Mouse (Mus musculus): ENCODE measurements around the gene Adgrv1.

Gene Adgrv1

DNA sequence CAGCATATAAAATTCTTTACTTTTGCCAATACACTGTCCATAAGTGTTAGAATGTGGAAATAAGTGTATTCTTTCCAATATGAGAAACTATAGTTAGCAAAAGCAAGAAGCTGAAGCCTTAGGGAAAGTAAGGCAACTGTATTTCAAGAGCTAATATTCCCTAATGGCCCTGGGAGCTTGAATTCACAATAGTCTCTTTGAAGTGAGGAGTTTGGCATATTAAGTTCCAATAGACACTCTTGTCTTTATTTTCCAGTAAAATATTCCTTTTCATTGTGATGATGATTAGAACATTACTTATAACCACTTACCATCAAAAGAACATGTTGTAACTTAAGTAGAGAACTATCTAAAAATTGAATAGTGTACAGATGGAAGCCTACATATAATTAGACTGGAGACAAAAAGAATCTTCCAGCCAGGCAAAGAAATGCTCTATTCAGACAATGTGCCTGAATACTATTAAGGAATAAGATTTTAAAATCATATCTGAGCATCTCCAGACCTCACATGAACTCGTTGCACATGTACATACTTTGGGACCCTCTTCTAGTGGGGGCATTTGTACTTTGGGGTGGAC, 225.0 kb downstream of the Adgrv1 start:
- no peak for DNase-seq (ENCODE audit: low spot score in 2 of 2)

DNA sequence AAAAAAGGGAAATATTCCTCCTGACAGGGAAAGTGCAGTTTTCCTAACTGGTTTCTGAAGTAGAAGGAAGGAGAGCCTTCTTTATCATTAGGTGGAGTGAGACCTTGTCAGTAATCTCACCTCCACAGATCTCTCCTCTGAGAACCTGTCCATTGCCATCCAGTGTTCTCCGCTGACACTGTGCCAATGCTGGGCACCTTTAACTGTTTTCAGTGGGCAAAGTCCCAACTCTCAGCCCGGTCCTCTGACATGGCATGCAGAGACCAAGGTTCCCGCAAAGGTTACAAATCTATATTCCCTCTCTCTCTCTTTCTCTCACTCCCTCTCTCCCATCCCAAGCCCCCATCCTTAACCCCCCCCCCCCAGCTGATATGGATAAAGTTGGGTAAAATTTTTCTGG, 230.1 kb downstream of the Adgrv1 start:
- DNase-seq (ENCODE audit: low spot score in 2 of 2) = no peak

DNA sequence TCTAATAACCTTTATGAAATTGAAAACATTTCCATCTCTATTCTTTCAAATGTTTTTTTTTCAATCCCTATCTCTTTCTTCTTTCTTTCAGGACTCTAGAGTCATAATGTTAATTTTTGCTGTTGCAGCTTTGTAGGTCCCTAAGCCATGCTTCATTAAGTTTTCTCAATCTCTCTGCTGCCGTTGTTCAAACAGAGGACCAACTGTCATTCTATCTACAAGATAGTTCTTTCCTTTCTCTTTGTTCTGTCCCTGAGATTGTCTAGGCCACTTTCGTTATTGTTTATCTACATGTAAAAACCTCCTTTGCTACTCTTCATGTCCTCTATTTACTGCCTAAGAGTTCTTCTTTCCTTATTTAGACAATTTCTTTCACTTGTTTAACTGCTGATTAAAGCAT, 230.8 kb downstream of the Adgrv1 start:
- no peak for DNase-seq (ENCODE audit: low spot score in 2 of 2)

DNA sequence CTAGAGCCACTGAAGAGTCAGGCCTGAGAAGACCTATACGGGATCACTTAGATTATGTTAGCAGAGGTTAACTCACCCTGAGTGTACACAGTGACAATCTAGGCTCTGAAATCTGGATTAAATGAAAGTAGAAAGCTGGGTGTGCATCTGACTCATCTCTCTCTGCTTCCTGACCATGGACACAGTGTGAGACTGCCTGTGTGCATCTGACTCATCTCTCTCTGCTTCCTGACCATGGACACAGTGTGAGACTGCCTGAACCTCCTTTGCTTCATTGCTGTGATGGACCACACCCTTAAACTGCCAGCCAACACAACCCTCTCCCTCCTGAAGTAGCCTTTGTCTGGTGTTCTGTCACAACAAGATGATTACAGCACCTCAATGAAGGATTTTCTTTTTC, 231.2 kb downstream of the Adgrv1 start:
- peak in 1 of 2 experiments; percentile 10 for DNase-seq (ENCODE audit: low spot score in 2 of 2)

DNA sequence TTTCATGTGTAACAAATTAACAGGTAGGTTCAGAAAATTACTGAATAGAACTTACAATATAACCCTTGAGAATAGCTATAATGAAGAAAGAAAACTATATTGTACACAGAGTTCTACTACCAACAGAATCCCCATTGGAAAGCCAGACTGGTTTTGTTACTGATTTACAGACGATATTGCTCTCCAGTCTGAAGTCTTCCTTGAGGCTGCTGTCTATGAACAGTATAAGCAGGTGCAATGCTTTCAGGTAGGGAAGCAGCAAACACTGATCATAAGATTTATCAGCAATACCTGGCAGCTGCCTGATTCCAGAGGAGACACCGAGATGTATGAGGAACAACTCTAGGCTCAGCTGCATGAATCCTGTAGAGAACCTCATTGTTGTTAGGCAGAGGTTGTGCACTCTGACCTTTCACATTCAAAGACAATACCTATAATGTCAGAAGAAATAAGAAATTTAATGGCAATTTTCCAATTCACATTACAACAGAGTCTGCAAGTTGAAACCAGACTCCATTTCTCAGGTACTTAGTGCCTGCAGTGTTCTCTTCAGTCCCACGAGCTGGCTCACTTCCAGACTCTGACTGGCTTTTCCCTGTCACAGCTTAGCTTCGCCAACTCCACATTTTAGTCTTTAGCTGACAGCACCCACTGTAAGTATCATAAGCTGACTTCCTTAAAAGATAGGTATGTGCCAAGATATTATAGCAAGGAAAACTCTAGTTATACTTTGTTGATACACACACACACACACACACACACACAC, 247.2 kb downstream of the Adgrv1 start:
- DNase-seq (ENCODE audit: low spot score in 2 of 2) = no peak

DNA sequence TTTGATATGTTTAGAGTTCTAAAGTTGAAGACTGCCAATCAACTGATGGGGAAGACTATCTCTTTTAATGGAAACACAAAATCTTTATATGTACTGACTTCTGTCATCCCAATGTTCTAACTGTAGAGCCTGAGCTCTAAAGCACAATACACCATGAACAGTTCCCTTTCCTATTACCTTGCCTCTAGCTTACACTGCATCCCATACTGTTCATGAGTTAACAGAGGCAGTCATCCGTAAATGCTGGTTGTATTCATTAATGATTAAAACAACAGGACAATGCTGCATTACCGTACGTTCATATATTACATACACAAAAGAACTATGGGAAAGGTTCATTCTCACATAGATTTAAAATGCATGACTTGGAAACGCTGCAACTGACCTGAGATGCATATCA, 251.1 kb downstream of the Adgrv1 start:
- DNase-seq (ENCODE audit: low spot score in 2 of 2) = no peak

DNA sequence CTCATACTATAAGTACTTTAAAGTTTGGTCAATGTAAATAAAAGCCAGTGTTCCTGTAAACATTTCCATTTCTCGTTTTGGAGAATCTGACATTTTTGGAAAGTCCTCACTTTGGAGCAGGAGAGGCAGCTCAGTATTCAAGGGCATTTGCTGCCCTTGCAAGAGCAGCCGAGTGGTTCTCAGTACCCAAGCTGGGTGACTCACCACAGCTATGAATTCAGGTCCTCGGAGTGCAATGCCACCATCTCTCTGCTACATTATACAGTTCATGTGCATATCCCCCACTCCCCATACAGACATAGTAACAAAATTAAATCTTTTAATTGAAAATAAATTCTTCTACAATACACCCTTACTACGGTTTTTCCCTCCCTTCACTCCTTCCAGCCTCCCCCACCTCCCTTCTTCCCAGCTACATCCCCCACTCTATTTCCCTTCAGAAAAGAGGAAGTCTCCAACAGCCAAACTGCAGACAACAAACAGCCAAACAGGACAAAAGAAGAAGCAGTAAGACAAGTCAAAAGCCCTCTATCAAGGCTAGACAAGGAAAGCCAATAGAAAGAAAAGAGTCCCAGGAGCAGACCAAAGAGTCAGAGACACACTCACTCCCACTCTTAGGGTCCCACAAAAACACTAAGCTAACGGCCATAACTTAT, 262.0 kb downstream of the Adgrv1 start:
- DNase-seq (ENCODE audit: low spot score in 2 of 2) = no peak

DNA sequence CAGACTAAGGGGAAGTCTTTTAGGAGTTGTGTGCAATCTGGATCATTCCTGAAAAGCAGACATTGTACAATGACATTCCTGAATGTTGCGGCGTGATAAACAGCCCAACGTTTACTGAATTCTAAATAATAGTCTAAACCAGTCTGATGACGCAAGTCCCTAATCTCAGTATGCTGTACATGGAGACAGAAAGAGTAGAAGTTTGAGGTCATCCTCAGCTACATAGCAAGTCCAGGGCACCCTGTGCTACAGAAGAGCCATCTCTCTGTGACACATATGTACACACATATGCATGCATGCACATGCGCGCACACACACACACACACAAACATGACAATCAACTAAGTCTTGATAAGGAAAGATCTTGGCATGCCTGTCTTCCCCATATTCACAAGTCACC, 262.8 kb downstream of the Adgrv1 start:
- DNase-seq (ENCODE audit: low spot score in 2 of 2) = no peak

DNA sequence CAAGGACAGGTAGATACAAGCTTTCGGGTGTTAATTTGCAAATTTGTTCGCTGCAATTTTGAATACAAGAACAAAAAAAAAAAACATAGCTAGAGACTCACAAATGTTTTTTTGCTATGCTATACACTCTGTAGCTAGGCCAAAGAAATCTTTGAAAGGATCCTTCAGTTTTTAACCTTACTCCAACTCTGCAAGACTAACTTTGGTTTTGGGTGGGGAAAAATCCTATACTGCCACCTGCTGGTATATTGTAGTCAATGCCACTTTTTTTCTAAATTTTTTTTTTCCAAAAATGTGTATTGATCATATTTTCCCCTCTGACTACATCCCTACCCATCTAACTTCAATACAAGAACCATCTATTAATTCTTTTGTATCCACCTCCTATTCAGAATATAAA, 263.4 kb downstream of the Adgrv1 start:
- DNase-seq (ENCODE audit: low spot score in 2 of 2) = no peak

DNA sequence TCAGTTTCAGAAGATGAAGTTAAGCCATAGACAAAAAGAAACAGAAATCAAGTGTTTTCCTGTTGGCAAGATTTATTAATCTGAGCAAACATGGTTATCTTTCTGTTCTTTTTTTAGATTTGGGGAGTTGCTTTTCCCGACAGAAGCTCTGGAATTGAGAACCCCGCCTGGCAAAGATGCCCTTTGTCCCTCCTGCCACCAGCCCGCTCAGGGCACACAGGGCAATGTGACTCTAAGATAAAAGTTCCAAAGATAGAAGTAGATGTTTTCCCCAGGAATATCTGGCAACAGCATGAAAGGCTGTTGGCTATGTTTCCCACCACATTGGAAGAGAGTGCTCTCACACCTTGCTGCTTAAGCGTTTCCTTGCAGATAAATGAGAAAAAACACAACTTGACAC, 264.0 kb downstream of the Adgrv1 start:
- DNase-seq (ENCODE audit: low spot score in 2 of 2) = peak in 1 of 2 experiments; percentile 31

DNA sequence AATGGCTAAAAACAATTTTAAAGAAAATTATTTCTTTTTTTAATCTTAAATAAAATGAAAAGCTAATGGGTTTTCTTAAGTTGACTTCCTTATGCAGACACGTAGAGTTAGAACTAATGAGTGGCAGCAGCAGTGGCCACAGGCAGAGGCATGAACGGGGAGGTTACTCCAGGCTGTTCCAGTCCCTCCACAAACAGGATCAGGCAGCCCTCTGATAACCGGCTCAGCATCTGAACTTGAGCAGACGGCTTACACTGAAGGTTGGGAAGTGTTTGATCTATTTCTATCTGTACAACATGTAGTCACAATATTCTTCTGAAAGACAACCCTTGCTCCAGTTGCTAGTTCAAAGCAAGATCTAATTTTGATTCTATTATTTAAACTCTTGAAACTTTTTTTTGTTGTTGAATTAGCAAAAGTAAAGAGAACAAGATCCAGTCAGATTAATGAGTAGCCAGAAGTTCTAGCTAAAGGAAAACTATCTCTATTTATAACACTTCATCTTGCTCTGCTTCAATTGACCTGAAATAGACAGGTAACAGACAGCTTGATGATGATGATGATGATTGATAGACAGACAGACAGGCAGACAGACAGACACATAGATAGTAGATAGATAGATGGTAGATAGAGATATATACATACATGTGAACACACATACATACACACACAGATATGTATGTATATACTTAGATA, 265.1 kb downstream of the Adgrv1 start:
- DNase-seq (ENCODE audit: low spot score in 2 of 2) = no peak

DNA sequence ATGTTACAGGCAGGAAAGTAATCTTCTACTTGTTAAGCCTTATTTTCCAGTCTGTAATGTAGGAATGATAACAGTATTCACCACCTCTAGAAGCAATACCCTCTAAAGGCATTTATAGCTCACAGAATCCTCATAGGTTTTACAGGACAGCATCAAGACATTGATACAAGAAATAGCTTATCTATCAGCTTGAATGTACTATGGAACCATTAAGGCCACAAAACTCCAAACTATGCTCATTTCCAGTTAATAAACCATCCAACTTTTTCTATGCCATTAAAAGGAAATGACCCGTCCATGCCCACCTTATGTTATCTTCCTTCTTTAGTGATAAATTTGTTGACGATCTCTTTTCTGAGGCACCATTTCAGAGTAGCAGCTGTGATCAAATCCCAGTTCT, 272.6 kb downstream of the Adgrv1 start:
- DNase-seq (ENCODE audit: low spot score in 2 of 2) = no peak

DNA sequence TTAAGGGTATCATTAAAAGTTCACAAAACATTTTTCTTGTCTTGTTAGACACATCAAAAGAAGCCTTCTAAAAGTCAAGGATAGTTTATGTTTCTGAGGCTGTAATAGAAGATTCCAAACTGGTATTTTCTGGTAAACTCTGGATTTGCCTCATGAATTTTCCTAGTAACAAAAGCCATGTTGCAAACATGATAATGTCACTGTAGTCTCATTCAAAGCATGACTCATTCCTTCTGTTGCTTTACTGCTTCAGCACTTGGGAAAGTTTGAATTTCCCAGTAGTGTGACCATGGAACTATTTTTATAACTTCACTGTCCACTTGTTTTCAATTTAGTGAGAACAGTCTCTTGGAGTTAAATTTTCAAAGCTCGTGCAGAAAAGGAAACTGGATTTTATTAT, 274.2 kb downstream of the Adgrv1 start:
- peak in 1 of 2 experiments; percentile 16 for DNase-seq (ENCODE audit: low spot score in 2 of 2)

DNA sequence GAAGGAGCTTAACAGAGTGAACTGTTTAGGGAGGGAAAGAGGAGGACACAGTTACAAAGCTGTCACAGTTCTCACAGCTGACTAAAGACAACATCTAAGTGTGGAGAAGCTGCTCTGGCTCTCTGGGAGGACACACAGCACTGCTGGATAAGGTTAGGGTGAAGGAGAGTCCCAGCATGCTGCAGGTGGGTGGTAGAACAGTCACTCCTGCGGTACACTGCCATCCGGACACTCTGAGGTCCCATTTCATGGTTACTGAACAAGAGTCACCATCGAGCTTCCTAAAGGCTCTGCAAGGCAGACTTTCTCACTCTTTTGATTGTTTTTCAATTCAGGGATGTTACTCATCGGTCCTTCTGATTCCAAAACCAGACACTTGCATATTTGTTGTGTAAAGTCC, 274.6 kb downstream of the Adgrv1 start:
- no peak for DNase-seq (ENCODE audit: low spot score in 2 of 2)

DNA sequence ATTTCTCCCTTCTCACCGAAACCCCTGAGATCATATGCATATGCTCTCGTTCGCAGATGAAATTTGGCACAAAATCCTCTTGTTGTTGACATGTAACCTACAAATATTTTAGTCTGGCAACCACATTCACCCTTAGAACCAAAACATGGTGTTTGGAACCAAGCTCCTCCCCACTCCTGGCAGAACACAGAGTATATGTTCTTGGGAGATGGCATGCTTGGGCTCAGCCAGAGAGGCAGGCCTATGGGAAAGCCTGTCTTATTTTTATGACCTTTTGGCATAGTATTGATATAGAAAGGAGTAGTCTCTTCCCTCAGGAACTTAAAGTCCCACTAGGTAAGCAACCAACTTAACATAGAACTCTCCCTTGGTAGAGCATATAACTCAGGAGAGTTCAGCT, 275.7 kb downstream of the Adgrv1 start:
- no peak for DNase-seq (ENCODE audit: low spot score in 2 of 2)

DNA sequence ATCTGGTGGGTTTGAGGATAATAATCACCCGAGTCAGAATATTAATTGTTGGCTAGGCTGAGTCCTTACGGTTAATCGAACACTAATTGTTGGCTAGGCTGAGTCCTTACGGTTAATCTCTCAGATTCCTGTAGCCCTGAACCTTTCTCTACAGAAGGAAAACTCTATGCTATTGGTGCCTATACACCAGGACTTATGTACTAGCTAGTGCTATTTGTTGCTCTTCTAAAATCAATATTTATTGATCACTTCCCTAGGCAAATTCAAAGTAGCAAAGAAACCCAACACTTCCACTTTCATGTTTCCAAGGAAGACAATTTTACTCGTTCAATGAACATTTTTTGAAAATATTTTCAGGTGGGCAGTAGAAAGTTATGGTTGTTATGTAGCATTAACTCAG, 278.4 kb downstream of the Adgrv1 start:
- DNase-seq (ENCODE audit: low spot score in 2 of 2) = no peak

DNA sequence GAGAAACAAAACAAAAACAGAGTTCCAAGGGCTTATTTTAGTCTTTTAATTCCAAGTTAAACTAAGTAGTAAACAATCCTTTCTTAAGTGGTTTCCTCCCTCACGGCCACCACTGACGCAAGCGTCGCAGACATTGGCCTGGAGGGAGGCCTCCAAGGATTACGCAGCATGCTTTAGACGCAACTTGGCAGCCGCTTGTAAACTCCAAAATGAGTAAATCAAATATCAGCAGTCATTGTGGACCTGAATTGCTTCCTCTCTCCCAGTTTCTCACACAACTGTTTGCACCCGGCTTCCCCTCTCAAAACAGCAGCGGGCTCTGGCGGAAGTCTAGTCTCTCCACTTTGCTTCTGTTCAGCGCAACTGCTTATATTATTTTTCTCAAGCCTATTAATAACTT, 280.7 kb downstream of the Adgrv1 start:
- peak; percentile 78 to 79 for DNase-seq (ENCODE audit: low spot score in 2 of 2)

DNA sequence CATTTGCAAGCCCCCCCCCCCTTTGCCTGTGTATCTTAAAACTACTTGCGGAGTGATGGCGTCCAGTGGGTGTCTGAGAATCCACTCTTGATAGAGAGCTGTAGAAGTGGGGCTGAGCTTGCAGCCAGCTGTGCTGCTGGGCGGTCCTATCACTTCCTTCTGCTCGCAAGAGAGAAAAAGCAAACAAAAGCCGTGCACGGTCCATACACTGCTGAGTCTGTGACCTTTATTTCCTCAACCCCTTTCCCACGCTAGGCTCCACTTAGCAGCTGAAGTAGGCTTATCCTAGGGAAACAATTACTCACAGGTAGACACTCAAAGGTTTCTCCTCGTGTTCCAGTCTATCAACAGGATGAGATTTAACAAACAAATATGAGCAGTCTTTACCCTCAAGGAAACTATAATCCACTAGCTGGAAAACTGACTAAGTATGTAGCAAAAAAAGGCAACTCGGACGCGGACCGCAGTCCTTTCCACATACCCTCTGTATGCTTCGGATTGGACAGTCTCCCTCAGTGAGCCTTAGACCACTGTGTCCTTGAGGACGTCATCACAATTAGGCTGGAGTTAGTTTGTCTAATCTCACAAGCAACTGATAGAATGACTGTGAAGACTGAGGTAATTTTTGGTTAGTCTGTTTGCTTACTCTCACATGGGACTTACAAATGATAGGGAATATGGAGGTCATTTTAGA, 281.3 kb downstream of the Adgrv1 start:
- peak; percentile 66 to 69 for DNase-seq (ENCODE audit: low spot score in 2 of 2)

DNA sequence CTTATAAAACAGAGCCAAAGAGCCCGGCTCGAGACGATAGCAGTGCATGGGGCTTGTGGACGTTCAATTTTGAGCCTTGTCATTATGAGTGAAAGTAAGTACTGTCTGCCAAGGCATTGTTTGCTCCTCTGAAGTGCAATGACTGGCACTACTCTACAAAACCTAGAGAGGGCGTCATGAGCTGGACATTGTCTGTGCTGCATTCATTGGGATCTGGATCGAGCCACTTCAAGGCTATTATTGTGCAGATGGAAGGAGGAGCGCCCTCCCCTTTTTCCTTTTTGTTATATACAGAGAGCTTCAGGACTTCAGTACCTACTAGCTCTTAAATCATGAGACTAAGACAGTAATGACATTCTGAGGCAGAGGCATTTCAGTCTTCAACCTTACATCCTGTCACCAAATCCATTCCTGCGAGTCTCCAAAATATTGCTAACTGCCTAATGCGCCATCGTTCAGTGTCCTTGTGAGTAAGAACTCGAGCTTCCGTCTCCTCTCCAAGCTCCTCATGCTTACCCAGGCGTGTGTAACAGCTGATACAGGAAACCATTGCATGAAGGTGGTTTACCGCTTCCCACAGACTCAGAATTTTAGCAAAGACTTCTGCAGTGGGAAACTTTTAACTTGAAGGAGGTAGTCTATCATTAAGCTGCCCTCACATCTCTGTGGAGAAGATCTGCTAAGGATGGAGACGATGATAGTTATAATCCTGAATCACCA, 285.5 kb downstream of the Adgrv1 start:
- no peak for DNase-seq (ENCODE audit: low spot score in 2 of 2)

DNA sequence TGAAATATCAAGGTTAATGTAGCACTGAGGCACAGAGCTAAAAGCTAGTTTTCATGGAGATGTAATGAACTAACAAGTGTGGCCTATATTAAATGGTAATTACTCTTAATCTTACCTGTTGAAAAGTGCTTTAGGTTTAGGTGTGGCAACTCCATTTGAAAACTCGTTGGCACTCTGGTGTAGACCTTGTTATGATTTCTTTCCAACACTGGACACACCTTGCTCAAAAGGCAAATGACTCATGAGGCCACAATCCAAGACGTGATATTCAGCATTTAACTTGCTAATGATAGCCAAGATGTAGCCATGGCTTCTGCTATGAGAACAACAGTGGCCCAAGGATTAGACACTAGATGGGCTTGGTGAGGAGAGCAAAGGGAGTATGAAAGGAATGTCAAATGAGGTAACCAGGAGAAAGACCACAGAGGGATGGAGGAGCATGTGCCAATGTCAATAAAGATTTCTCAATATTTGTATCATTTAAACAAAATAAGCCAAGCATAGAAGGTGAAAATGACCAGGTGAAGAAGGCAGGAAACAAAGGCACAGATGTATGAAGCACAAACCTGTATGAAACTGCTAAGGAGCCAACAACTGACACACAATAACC, 289.9 kb downstream of the Adgrv1 start:
- no peak for DNase-seq (ENCODE audit: low spot score in 2 of 2)

DNA sequence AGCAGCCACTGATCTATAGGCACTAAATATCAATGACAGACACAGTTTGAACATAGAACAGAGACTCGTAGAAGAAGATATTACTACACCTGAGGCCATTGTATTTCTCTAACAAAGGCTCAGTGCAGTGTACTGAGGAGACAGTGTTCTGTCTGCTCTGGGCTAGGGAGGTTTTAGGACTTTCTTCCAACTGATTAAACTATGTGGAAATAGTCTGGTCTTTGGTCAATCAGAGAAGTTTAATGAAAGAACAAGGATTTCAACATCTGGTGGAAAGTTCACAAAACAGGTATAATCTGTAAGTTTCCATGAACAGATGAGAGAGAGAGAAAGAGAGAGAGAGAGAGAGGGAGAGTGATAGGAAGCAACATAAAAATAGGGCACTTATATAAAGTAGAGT, 297.7 kb downstream of the Adgrv1 start:
- no peak for DNase-seq (ENCODE audit: low spot score in 2 of 2)
